Mouse (Mus musculus) limb, embryonic 11.5 days (tissue): Measurements from ENCODE around the gene Rps6kc1. TPM values are rescaled to one million over a fixed set of nuclear protein-coding genes. Genes with fewer than 3 reads are reported as not detected.

Experiments
- ATAC-seq: fragments of 200-750 bp; cut with Nextera tagmentation; 2 replicates; pipeline ENCODE4 v1.8.0; 2017; ENCODE audit warnings: low read depth; ENCODE audit not compliant: insufficient number of reproducible peaks, low FRiP score, low TSS enrichment
- DNase-seq: peaks from one replicate; pipeline ENCODE4 v3.0.0-alpha.2; 2015; ENCODE audit warnings: low spot score
- H3K27ac ChIP-seq: fragments of 300-500 bp; sonication (generic); replicated peaks from 2 replicates; pipeline ENCODE4 v1.5.1; 2014; ENCODE audit warnings: low read depth, mild to moderate bottlenecking, low read length
- H3K27me3 ChIP-seq: fragments of 300-500 bp; sonication (generic); 2 replicates; pipeline ENCODE4 v1.6.1; 2014; ENCODE audit warnings: mild to moderate bottlenecking, low read length, mixed read lengths; ENCODE audit not compliant: control insufficient read depth, insufficient read depth
- H3K36me3 ChIP-seq: fragments of 300-500 bp; sonication (generic); 2 replicates; pipeline ENCODE4 v1.6.1; 2014; ENCODE audit warnings: mild to moderate bottlenecking, low read length, moderate library complexity, mixed read lengths; ENCODE audit not compliant: control insufficient read depth, insufficient read depth
- H3K4me1 ChIP-seq: fragments of 300-500 bp; sonication (generic); 2 replicates; pipeline ENCODE4 v1.6.1; 2014; ENCODE audit warnings: low read length, mixed read lengths; ENCODE audit not compliant: control insufficient read depth, insufficient read depth
- H3K4me2 ChIP-seq: fragments of 300-500 bp; sonication (generic); 2 replicates; pipeline ENCODE4 v1.6.1; 2014; ENCODE audit warnings: low read depth, mild to moderate bottlenecking, moderate library complexity; ENCODE audit not compliant: severe bottlenecking
- H3K4me3 ChIP-seq: fragments of 300-500 bp; sonication (generic); 2 replicates; pipeline ENCODE4 v1.5.1; 2014; ENCODE audit warnings: low read depth, low read length
- H3K9ac ChIP-seq: fragments of 300-500 bp; sonication (generic); 2 replicates; pipeline ENCODE4 v1.6.1; 2014; ENCODE audit warnings: mild to moderate bottlenecking, low read length
- H3K9me3 ChIP-seq: fragments of 300-500 bp; sonication (generic); 2 replicates; pipeline ENCODE4 v1.6.1; 2016; ENCODE audit warnings: low read length; ENCODE audit not compliant: control insufficient read depth
- WGBS: fragments of 180-500 bp; shearing (Covaris S2); extraction: QIAGEN DNeasy Blood & Tissue Kit; methylation state at CpG from one replicate; pipeline ENCODE4 v1.1.7; 2014; 5-methylcytosine and 5-hydroxymethylcytosine counted together
- polyA plus RNA-seq: library from polyadenylated mRNA; unstranded; fragments of >200 nt; fragmentation: Nextera tagmentation; extraction: Ambion mirVana; gene quantifications from 2 replicates; pipeline ENCODE4 v1.2.1, GENCODE M21; 2014

The Rps6kc1 gene
- polyA plus RNA-seq, 1 experiment from 2014 or later: 15.4 TPM

DNA sequence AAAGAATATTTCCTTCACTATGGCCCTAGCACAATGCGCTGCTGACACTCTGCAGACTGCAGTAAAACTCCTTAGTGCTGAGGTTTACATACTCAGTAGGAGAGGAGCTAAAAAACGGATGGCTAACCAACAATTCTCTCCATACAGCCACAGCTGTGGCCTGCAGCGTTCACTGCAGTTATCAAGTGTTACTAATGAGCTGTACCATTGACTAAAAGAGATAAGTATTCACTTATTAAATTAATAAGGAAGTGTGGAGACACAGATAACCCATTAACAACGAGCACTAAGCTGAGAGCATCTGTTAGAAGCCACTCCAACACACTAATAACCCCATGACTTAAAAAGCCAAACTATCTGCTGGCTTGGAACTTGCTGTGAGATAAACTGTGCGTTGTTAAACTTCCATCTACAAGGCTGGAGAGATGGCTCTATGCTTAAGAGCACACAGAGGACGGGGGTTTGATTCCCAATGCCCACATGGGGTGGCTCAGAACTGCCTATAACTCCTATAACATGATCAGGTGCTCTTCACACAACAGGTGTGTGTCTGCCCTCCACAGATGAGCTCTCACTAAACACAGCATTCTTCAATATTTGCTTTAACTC, 17.9 kb downstream of the Rps6kc1 start:
- Histone ChIP-seq H3K9me3 (no peaks in the 10 kb centered on the region), H3K4me1 (no peaks in the 10 kb centered on the region), H3K4me3 (no peak overlapping the region), H3K36me3 (peaks cover 2% of the 10 kb centered on the region), H3K27me3 (no peaks in the 10 kb centered on the region), H3K9ac (no peak overlapping the region), H3K27ac (no peak overlapping the region), H3K4me2 (no peak overlapping the region)
- ATAC-seq (no peak), DNase-seq (no peak)
- 81% methylated on average over 6 of the region's 6 CpGs for WGBS

DNA sequence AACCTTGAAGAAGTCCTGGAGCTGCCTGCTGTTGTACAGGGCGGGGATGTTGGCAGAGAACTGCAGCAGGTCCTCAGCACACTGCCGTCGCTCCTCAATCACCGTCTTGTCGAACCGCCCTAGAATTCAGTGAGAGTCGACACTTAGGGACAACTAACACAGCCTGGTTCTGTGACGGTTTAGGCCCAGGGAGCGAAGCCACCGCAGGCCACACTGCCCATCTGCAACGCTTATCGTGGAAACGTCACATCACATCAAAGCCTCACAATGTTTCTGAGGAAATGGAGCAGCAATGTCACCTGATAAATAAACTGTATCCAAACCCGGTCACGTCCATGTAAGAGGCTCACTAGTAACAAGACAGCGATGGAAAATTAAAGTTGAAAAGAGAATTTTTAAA, 22.9 kb downstream of the Rps6kc1 start:
- Histone ChIP-seq H3K4me2 (no peak overlapping the region), H3K36me3 (no peaks in the 10 kb centered on the region), H3K4me3 (no peak overlapping the region), H3K9ac (no peak overlapping the region), H3K4me1 (no peaks in the 10 kb centered on the region), H3K9me3 (no peaks in the 10 kb centered on the region), H3K27ac (no peak overlapping the region), H3K27me3 (no peaks in the 10 kb centered on the region)
- WGBS: 83% methylated on average over 16 of the region's 16 CpGs
- DNase-seq (no peak), ATAC-seq (no peak)

DNA sequence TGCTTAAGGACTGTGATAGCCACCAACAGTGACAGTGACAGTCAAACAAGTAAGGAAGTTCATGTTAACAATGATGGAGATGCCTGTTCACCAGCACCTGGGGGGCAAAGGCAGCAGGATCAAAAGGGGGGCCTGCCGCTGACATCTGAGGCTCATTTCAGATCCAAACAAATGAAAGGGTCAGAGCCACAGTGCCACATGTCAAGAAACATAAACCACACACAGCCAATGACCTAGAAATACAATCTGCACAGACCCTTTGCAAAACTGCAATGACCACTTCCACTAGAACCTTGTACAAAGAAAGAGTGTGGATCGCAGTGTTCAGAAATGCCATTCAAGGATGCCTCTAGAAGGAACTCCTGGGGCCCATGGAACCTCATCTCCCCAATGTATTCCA, 23.5 kb downstream of the Rps6kc1 start:
- Histone ChIP-seq H3K4me2 (no peak overlapping the region), H3K4me3 (no peak overlapping the region), H3K27ac (no peak overlapping the region), H3K9me3 (no peaks in the 10 kb centered on the region), H3K27me3 (no peaks in the 10 kb centered on the region), H3K4me1 (no peaks in the 10 kb centered on the region), H3K36me3 (no peaks in the 10 kb centered on the region), H3K9ac (no peak overlapping the region)
- ATAC-seq (no peak), DNase-seq (no peak)
- WGBS: 91% methylated on average over 2 of the region's 2 CpGs

DNA sequence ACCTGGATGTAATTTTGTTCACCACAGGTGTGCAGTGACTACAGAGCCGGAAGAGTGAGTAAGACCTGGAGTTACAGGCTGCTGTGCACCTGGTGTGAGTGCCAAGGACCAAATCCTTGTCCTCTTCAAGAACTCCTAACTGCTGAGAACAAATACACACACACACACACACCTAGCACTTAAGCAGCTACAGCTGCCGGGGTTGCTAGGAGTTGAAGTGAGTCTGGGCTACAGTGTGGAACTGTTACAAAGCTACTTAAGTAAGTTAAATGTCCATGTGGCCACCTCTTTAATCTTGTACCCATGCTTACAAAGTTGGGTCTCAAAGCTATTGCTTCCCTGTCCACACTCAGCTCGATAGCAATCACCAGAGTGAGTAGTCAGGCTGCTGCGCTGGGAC, 25.6 kb downstream of the Rps6kc1 start:
- no peak overlapping the region for H3K4me2 ChIP-seq
- H3K9me3 ChIP-seq: no peaks in the 10 kb centered on the region
- H3K4me1 ChIP-seq: no peaks in the 10 kb centered on the region
- H3K36me3 ChIP-seq: no peaks in the 10 kb centered on the region
- H3K27me3 ChIP-seq: no peaks in the 10 kb centered on the region
- WGBS: 88% methylated on average over 4 of the region's 4 CpGs
- DNase-seq (no peak), ATAC-seq (no peak)
- H3K9ac ChIP-seq: no peak overlapping the region
- H3K27ac ChIP-seq: no peak overlapping the region
- no peak overlapping the region for H3K4me3 ChIP-seq

DNA sequence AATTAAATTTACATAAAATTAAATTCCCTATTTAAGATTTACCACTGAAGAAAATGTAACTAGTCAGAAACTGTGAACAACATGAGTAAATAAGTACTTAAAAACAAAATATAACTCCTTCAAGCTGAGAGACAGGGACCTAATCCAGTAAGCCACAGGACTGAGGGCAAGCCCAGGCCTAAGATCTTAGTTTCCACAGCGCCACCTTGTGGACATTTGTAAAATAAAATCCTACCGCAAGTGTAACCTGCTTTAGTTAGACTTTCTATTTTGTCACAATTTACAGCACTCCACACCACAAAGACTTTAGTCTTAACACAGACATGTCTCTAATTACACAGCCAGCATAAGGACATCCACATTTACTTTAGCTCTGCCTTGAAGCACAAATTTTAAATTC, 30.1 kb downstream of the Rps6kc1 start:
- H3K4me1 ChIP-seq: no peaks in the 10 kb centered on the region
- H3K36me3 ChIP-seq: no peaks in the 10 kb centered on the region
- no peak overlapping the region for H3K4me2 ChIP-seq
- no peak overlapping the region for H3K27ac ChIP-seq
- ATAC-seq: no peak
- no peak overlapping the region for H3K4me3 ChIP-seq
- H3K9ac ChIP-seq: no peak overlapping the region
- no peaks in the 10 kb centered on the region for H3K27me3 ChIP-seq
- 3% methylated on average over 2 of the region's 2 CpGs for WGBS
- DNase-seq: peak; percentile 56
- H3K9me3 ChIP-seq: no peaks in the 10 kb centered on the region

DNA sequence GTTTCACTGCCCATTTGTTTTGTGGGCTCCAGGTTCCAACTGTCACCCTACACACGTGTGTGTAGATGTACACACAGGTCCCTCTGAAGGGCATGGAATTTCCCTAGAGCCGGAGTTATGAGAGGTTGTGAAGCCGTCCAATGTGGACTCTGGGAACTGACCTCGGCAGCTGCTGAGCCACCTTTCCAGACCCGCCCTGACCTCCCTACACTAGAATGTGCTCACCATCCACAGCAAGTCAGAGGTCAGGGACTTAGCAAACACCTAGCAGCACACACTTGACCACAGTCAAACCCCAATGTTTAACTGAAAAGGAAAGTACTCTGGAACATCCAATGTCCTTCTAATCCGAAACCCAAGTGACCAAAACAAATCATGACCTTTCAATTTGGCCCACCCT, 30.9 kb downstream of the Rps6kc1 start:
- no peaks in the 10 kb centered on the region for H3K4me1 ChIP-seq
- WGBS: 85% methylated on average over 6 of the region's 6 CpGs
- no peak for ATAC-seq
- H3K4me2 ChIP-seq: no peak overlapping the region
- H3K27ac ChIP-seq: no peak overlapping the region
- no peak overlapping the region for H3K9ac ChIP-seq
- H3K27me3 ChIP-seq: no peaks in the 10 kb centered on the region
- H3K9me3 ChIP-seq: no peaks in the 10 kb centered on the region
- no peak for DNase-seq
- no peaks in the 10 kb centered on the region for H3K36me3 ChIP-seq
- no peak overlapping the region for H3K4me3 ChIP-seq

DNA sequence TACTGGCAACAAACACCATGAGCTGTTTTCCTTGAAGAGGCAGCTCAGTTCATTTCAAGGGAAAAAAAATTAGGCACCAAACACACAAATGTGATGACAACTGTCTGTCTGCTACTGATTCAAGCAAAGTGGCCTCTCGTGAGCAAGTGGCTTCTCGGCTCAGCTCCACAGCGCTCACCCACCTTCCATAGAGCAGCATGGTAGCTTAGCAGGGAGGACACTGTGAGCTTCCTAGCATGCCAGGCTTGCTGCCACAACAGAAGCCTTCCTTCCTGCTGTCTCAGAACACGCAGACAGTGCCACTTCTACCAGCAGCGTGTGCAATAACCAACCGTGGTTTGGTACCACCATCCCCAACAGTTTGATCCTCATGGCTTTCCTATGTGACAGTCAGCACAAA, 35.8 kb downstream of the Rps6kc1 start:
- no peaks in the 10 kb centered on the region; the same call in 1 of the 2 replicates for H3K36me3 ChIP-seq
- no peak overlapping the region for H3K9ac ChIP-seq
- H3K27ac ChIP-seq: no peak overlapping the region
- ATAC-seq (no peak), DNase-seq (no peak)
- WGBS: 92% methylated on average over 6 of the region's 6 CpGs
- H3K4me3 ChIP-seq: no peak overlapping the region
- no peak overlapping the region for H3K4me2 ChIP-seq
- H3K27me3 ChIP-seq: no peaks in the 10 kb centered on the region
- H3K4me1 ChIP-seq: no peaks in the 10 kb centered on the region
- H3K9me3 ChIP-seq: no peaks in the 10 kb centered on the region

DNA sequence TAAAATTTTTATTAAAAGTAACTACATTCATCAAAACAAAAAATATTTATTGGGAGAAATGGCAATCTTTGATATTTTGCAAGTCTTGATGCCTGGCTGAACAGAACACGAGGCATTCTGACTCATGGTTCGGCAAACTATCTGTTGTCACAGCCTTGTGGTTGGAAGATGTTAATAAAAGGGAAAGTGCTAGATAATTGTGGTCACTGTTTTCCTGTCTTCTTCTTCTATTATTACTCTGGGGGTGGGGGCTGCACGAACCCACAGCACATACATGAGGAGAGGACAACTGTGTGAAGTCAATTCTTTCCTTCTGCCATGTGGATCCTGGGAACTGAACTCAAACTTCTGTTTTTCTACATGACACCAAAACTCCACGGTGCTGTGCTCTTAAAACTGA, 36.5 kb downstream of the Rps6kc1 start:
- 88% methylated on average over 4 of the region's 4 CpGs for WGBS
- ATAC-seq: no peak
- no peaks in the 10 kb centered on the region for H3K27me3 ChIP-seq
- H3K36me3 ChIP-seq: no peaks in the 10 kb centered on the region; the same call in 1 of the 2 replicates
- no peak overlapping the region for H3K27ac ChIP-seq
- no peak overlapping the region for H3K4me3 ChIP-seq
- no peak overlapping the region for H3K4me2 ChIP-seq
- DNase-seq: no peak
- no peak overlapping the region for H3K9ac ChIP-seq
- no peaks in the 10 kb centered on the region for H3K4me1 ChIP-seq
- H3K9me3 ChIP-seq: no peaks in the 10 kb centered on the region

DNA sequence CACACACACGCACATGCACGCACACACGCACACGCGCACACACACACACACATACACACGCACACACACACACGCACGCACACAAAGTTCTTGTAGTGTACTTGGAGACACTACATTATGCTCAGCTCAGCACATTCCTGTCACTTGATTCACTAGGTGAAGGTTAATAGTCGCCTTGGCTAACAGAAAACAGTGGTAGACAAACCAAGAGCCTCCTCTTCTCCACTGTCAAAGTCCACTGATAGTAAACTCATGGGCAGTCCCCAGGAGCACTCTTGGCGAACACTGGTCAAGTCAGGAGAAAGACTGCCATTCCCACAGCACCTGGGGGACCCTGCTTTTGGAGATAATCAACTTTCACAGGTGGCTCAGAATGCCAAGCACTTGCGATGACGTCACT, 40.5 kb downstream of the Rps6kc1 start:
- Histone ChIP-seq H3K9ac (no peak overlapping the region), H3K9me3 (no peaks in the 10 kb centered on the region), H3K27me3 (no peaks in the 10 kb centered on the region), H3K4me2 (no peak overlapping the region), H3K27ac (no peak overlapping the region), H3K4me3 (no peak overlapping the region), H3K4me1 (no peaks in the 10 kb centered on the region), H3K36me3 (no peaks in the 10 kb centered on the region; the same call in 1 of the 2 replicates)
- ATAC-seq (no peak), DNase-seq (no peak)
- WGBS: 96% methylated on average over 12 of the region's 12 CpGs
